Mouse (Mus musculus) neural tube, embryonic 15.5 days (tissue): Measurements from ENCODE around the gene Pfkfb1. TPM values are rescaled to one million over a fixed set of nuclear protein-coding genes. Genes with fewer than 3 reads are reported as not detected.

ENCODE experiments used
- ATAC-seq: fragments of 200-750 bp; cut with Nextera tagmentation; 2 replicates; pipeline ENCODE4 v1.8.0; 2017; ENCODE audit warnings: mild to moderate bottlenecking, moderate TSS enrichment, moderate library complexity; ENCODE audit not compliant: low FRiP score
- H3K27ac ChIP-seq: fragments of 300-500 bp; sonication (generic); replicated peaks from 2 replicates; pipeline ENCODE4 v1.5.1; 2015; ENCODE audit warnings: mild to moderate bottlenecking, inconsistent platforms
- H3K27me3 ChIP-seq: fragments of 300-500 bp; sonication (generic); replicated peaks from 2 replicates; pipeline ENCODE4 v1.6.1; 2015; ENCODE audit warnings: inconsistent platforms
- H3K36me3 ChIP-seq: fragments of 300-500 bp; sonication (generic); 2 replicates; pipeline ENCODE4 v1.6.1; 2015; ENCODE audit warnings: inconsistent platforms
- H3K4me1 ChIP-seq: fragments of 300-500 bp; sonication (generic); 2 replicates; pipeline ENCODE4 v1.6.1; 2015; ENCODE audit warnings: inconsistent platforms
- H3K4me2 ChIP-seq: fragments of 300-500 bp; sonication (generic); 2 replicates; pipeline ENCODE4 v1.6.1; 2015; ENCODE audit warnings: inconsistent platforms, mild to moderate bottlenecking, moderate library complexity
- H3K4me3 ChIP-seq: fragments of 300-500 bp; sonication (generic); replicated peaks from 2 replicates; pipeline ENCODE4 v1.5.1; 2015; ENCODE audit warnings: mild to moderate bottlenecking, inconsistent platforms
- H3K9ac ChIP-seq: fragments of 300-500 bp; sonication (generic); replicated peaks from 2 replicates; pipeline ENCODE4 v1.6.1; 2015; ENCODE audit warnings: mild to moderate bottlenecking, inconsistent platforms
- H3K9me3 ChIP-seq: fragments of 300-500 bp; sonication (generic); replicated peaks from 2 replicates; pipeline ENCODE4 v1.6.1; 2016; ENCODE audit warnings: inconsistent platforms
- WGBS: fragments of 180-500 bp; shearing (Covaris S2); methylation state at CpG from one replicate; pipeline ENCODE4 v1.1.7; 2015; ENCODE audit warnings: mixed read lengths; 5-methylcytosine and 5-hydroxymethylcytosine counted together
- polyA plus RNA-seq: library from polyadenylated mRNA; unstranded; fragments of >200 nt; fragmentation: Nextera tagmentation; extraction: Ambion mirVana; gene quantifications from 2 replicates; pipeline ENCODE4 v1.2.1, GENCODE M21; 2015

Gene Pfkfb1
- polyA plus RNA-seq: 4.5 and 4.9 TPM in 2 replicates

DNA sequence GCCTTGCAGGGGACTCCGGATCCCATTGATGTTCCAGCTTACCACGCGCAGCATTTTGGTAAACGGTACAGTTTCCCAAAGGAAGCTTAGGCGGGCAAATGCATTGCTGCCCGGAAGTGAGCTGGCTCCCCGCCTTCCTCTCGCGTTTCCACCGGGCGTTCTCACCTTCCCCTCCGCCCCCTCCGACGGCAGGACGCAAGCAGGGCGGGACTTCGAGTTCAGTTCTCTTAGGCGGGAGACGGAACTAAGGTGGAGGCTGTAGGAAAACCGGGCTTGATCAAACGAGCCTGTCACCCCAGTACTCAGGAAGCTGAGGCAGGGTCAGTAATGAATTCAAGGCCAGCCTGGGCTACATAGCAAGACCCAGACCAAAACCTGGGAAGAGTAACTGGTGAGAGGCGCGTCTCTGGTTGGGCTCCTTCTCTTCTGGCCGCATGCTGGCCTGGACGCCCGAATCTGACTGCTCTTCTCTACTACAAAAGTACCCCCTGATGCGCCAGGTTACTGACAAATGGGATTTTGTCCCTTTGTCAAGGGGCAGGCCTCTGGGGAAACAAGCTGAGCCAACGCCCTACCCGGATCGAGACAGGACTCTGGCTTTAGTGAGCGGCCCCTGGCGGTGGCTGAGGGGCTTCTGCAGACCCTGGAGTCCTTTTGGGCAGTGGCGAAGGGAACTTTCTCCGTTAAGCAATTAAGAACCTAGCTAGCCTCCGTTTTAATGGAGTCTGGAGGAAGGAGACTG lies at the start of gene Pfkfb1:
Pfkfb1 (plus strand) TSS at position 207 of the 742 bp plus-strand sequence.
- H3K27ac ChIP-seq: peak within 1 kb of the TSS; percentile 81
- WGBS: 24% methylated on average over 35 of the region's 35 CpGs

DNA sequence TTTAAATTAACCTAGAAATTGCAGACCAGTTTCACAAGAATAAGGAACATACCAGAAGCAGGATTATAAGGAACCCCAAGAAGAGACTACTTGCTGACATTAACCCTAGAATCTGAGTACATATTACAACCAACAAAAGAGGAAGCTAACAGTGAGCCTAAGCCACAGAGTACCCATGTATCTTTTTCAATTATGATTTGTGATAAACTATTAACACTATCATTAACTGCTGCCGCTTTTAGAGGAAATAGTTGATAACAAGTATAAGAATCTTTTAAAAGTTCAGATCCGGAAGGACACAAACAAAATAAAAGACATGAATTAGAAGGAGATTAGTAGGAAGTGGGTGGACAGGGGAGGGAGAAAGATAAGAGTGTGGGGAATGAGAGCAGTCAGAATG lies 47.9 kb upstream of the Pfkfb1 start:
- H3K9ac ChIP-seq: no peak overlapping the region
- H3K4me2 ChIP-seq: no peak overlapping the region
- H3K27ac ChIP-seq: no peak overlapping the region
- no peaks in the 10 kb centered on the region for H3K36me3 ChIP-seq
- no peak overlapping the region for H3K4me3 ChIP-seq
- no peaks in the 10 kb centered on the region for H3K27me3 ChIP-seq
- 96% methylated on average over 2 of the region's 2 CpGs for WGBS
- no peaks in the 10 kb centered on the region for H3K9me3 ChIP-seq
- ATAC-seq: no peak
- no peaks in the 10 kb centered on the region for H3K4me1 ChIP-seq

More for the DNA sequence above, at the start of gene Pfkfb1:
- peak; percentile 97 for ATAC-seq
- Histone ChIP-seq H3K4me2 (peak within 1 kb of the TSS; percentile 59), H3K36me3 (peaks cover 10% of the 10 kb centered on the region; the same call in 1 of the 2 replicates), H3K27me3 (no peaks in the 10 kb centered on the region; the same call in 1 of the 2 replicates), H3K9ac (peak within 1 kb of the TSS; percentile 54), H3K9me3 (no peaks in the 10 kb centered on the region), H3K4me3 (peak within 1 kb of the TSS; percentile 53), H3K4me1 (peaks cover 11% of the 10 kb centered on the region; the same call in 1 of the 2 replicates)

DNA sequence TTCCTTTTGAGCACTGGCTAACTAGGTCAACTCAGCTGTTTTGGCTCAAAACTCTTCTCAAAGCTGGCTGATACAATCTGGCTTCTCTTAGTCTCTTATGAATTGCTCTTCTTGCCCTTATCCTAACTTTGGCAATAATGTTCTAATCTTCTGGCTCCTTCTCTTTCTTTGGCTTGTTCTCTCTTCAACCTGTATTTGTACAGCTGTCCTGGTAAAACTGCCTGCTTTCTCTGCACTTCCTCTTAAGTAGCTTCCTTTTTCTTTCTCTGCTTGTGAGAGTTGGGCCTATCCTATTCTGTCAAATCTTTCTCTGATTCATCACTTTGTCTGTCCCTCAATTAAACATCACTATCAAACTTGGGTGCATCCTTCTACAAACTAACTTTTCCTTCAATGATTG lies 46.3 kb upstream of the Pfkfb1 start:
- ATAC-seq: no peak
- Histone ChIP-seq H3K4me1 (no peaks in the 10 kb centered on the region), H3K27me3 (no peaks in the 10 kb centered on the region), H3K36me3 (no peaks in the 10 kb centered on the region), H3K4me2 (no peak overlapping the region), H3K4me3 (no peak overlapping the region), H3K9ac (no peak overlapping the region), H3K9me3 (no peaks in the 10 kb centered on the region), H3K27ac (no peak overlapping the region)

DNA sequence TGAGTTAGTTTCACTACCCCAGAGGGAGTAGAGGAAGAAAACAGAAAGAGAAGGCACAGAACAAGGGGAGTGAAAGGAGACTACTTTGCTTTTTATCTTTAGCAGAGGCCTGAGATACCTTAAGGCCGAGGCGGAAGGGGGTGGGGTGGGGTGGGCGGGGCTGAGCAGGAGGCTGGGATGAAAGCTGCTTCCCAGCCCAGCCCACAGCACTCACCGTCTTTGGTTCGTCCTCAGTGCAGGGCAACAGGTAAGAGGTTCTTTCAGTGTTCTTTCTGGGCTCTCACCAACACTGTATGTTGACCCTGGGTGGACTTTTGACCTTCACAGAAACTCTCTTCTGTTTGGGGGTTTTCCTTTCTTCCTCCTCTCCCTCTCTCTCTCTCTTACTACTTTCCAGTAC lies 40.8 kb upstream of the Pfkfb1 start, which contains the start of gene Alas2:
Alas2 (plus strand) TSS at position 137 of the 400 bp plus-strand sequence.
- Histone ChIP-seq H3K9ac (no peak within 1 kb of the TSS), H3K4me2 (no peak within 1 kb of the TSS), H3K27ac (no peak within 1 kb of the TSS), H3K36me3 (no peaks in the 10 kb centered on the region), H3K27me3 (peaks cover 4% of the 10 kb centered on the region; the same call in 1 of the 2 replicates), H3K9me3 (no peaks in the 10 kb centered on the region), H3K4me1 (no peaks in the 10 kb centered on the region), H3K4me3 (no peak within 1 kb of the TSS)
- ATAC-seq: no peak
- WGBS: 38% methylated on average over 5 of the region's 5 CpGs

DNA sequence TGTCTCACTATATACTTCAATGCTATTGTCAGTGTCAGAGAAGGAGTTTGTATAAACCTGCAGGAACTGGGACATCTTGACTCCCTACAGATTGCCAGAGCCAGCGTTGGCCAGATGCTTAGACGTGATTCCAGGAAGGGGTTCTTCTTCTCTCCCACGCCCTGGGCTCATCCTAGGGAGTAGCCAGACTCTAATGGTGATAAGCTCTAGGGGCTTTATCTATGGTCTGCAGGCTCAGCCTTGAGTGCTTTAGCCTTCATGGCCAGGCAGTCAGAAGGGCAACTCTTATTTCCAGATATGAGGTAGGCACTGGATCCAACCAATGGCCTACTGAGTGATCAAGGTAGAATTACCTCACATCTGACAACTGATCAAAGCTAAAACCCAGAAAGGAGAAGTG lies 38.4 kb upstream of the Pfkfb1 start:
- Histone ChIP-seq H3K4me1 (no peaks in the 10 kb centered on the region), H3K9me3 (no peaks in the 10 kb centered on the region), H3K4me2 (no peak overlapping the region), H3K27me3 (peaks cover 4% of the 10 kb centered on the region; the same call in 1 of the 2 replicates), H3K9ac (no peak overlapping the region), H3K36me3 (no peaks in the 10 kb centered on the region), H3K27ac (no peak overlapping the region), H3K4me3 (no peak overlapping the region)
- 98% methylated on average over 3 of the region's 3 CpGs for WGBS
- no peak for ATAC-seq

DNA sequence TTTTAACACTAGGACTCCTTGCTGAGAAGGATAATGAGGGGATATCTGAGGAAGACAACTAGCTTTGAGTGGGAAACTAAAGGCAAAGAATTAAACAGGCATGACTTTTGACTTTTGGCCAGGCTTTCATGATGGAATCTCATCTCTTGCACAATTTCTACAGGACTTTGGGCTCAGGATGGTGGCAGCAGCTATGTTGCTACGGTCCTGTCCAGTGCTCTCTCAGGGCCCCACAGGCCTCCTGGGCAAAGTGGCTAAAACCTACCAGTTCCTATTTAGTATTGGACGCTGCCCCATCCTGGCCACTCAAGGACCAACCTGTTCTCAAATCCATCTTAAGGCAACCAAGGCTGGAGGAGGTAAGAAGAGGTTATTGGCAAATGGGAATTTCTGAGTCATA lies 36.0 kb upstream of the Pfkfb1 start:
- ATAC-seq: no peak
- Histone ChIP-seq H3K36me3 (no peaks in the 10 kb centered on the region), H3K27me3 (peaks cover 4% of the 10 kb centered on the region; the same call in 1 of the 2 replicates), H3K9ac (no peak overlapping the region), H3K9me3 (no peaks in the 10 kb centered on the region), H3K4me1 (no peaks in the 10 kb centered on the region), H3K27ac (no peak overlapping the region), H3K4me3 (no peak overlapping the region), H3K4me2 (no peak overlapping the region)
- 90% methylated on average over 2 of the region's 2 CpGs for WGBS

DNA sequence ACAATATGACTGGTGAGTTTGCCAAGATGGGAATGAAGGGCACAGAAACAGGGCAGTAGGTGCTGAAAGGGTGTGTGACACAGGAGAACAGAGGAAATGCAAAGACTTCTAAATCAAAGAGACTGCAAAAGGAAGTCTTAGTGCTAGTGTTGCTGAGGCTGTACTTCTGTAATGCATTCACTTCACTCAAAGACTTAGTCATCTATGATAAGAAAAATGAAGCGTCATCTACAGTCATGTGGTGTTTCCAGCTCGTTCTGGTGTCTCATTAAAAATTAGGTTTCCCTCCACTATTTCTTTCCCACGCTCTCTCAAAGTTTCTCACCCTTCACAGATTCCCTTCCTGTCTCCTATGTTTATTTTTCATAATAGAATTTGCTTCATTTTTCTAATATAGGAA lies 34.0 kb upstream of the Pfkfb1 start:
- Histone ChIP-seq H3K4me2 (no peak overlapping the region), H3K9ac (no peak overlapping the region), H3K27me3 (peaks cover 4% of the 10 kb centered on the region; the same call in 1 of the 2 replicates), H3K27ac (no peak overlapping the region), H3K4me3 (no peak overlapping the region), H3K36me3 (no peaks in the 10 kb centered on the region), H3K4me1 (no peaks in the 10 kb centered on the region), H3K9me3 (no peaks in the 10 kb centered on the region)
- WGBS: 89% methylated on average over 3 of the region's 3 CpGs
- no peak for ATAC-seq

DNA sequence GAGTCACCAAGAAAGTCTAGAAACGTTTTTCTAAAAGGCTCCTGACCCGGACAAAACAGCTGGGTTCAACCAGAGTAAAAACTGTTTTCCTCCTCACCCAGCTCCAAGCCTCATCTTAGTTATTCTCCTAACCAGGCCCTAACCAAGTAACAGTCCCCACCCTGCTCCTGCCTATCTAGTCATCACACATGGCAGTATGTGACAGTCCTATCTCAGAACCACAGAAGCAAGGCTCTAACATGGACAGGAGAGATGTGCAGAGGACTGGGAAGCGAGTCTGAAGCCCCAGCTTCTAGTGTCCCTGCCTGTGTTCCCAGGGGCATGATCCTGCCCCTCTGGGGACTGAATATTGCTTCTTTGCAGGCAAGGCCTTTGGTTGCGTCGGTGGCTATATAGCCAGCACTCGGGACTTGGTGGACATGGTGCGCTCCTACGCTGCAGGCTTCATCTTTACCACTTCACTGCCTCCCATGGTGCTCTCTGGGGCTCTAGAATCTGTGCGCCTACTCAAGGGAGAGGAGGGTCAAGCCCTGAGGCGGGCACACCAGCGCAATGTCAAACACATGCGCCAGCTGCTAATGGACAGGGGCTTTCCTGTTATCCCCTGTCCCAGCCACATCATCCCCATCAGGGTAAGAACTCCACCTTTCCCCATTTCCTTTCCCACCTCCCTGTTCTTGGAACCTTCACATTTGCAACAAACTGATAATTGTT lies 23.2 kb upstream of the Pfkfb1 start:
- WGBS: 91% methylated on average over 12 of the region's 12 CpGs

DNA sequence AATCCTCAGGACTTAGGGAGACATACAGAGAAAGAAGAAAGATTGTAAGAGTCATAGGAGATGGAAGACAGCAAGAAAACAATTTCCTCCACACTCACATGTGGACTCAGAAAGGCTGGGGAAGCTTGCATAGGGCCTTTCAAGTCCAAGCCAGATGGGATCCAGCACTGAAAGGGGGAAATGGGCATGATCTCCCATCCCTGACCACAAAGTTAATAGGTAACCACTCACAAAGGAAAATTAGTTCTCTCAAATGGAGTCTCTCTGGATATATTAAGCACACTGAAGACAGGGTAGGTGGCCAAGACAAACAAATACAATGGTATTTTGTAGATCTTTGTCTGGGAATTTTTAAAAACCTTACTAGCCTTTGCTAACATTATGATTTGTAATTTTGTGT lies 6.1 kb upstream of the Pfkfb1 start:
- Histone ChIP-seq H3K9ac (no peak overlapping the region), H3K4me1 (peaks cover 4% of the 10 kb centered on the region; the same call in 1 of the 2 replicates), H3K9me3 (no peaks in the 10 kb centered on the region), H3K4me3 (no peak overlapping the region), H3K4me2 (no peak overlapping the region), H3K27me3 (no peaks in the 10 kb centered on the region), H3K36me3 (peaks cover 17% of the 10 kb centered on the region; the same call in 1 of the 2 replicates), H3K27ac (no peak overlapping the region)
- no peak for ATAC-seq

More for the DNA sequence above, 23.2 kb upstream of the Pfkfb1 start:
- Histone ChIP-seq H3K36me3 (no peaks in the 10 kb centered on the region), H3K4me3 (no peak overlapping the region), H3K9ac (no peak overlapping the region), H3K4me1 (no peaks in the 10 kb centered on the region), H3K4me2 (no peak overlapping the region), H3K27ac (no peak overlapping the region), H3K27me3 (peaks cover 10% of the 10 kb centered on the region), H3K9me3 (no peaks in the 10 kb centered on the region)
- no peak for ATAC-seq

DNA sequence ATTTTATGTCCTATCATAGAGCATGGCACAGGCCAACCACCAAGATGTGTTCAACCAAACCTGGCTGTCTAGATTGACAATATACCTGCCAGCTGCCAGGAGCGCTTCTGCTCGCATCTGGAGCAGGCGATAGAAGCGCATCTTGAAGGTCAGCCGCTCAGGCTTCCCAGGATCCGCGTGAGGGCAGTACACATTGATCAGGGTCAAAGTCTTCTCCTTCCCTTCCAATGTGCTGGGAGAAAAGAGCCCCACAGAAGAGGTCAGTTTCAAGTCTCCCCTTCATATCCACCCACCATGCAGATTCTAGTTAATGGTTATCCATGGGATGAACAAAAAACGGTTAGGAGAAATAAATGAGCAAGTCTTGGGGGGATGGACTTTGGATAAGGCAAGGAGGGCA lies 2.9 kb upstream of the Pfkfb1 start:
- Histone ChIP-seq H3K36me3 (peaks cover 17% of the 10 kb centered on the region; the same call in 1 of the 2 replicates), H3K27me3 (no peaks in the 10 kb centered on the region), H3K4me3 (no peak overlapping the region), H3K4me1 (peaks cover 11% of the 10 kb centered on the region; the same call in 1 of the 2 replicates), H3K27ac (no peak overlapping the region), H3K9ac (no peak overlapping the region), H3K9me3 (no peaks in the 10 kb centered on the region), H3K4me2 (no peak overlapping the region)
- 95% methylated on average over 8 of the region's 8 CpGs for WGBS
- no peak for ATAC-seq

DNA sequence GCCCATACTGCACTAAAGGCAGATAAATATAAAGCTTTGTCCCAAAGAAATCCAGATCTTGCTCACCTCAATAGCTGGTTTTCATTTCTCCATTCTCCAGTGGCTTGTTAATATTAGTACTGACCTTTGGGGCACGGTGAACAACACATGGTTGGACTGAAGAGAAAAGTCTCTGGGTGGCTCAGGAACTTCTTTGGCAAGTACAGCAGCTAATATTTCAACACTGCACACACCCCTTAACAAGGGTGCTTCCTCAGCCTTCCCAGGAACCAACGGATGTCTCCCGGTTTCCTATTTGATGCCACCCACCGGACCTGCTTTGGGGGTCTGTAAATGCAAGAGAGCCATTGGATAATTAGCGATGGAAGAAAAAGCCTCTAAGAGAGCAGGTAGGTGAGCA lies 1.7 kb downstream of the Pfkfb1 start, which contains the start of gene Apex2:
Apex2 (minus strand) TSS at position 173 of the 400 bp plus-strand sequence.
- Histone ChIP-seq H3K4me1 (peaks cover 11% of the 10 kb centered on the region; the same call in 1 of the 2 replicates), H3K27ac (no peak within 1 kb of the TSS), H3K27me3 (peaks cover 3% of the 10 kb centered on the region), H3K36me3 (peaks cover 10% of the 10 kb centered on the region; the same call in 1 of the 2 replicates), H3K4me3 (peak within 1 kb of the TSS; percentile 53; the same call in 1 of the 2 replicates), H3K9ac (no peak within 1 kb of the TSS), H3K4me2 (peak within 1 kb of the TSS; percentile 59), H3K9me3 (no peaks in the 10 kb centered on the region)
- WGBS: 78% methylated on average over 5 of the region's 5 CpGs
- ATAC-seq: no peak
